Mouse (Mus musculus) embryo, embryonic 10 days (tissue): Measurements from ENCODE around the gene Ubl5.
"Not testable (repeated sequence)": the region's sequence is repeated elsewhere in the genome, so short reads cannot be mapped to it uniquely, and the experiment has no call there.

Experiments used
- DNase-seq: peaks from one replicate; pipeline ENCODE4 v3.0.0-alpha.2; 2015; ENCODE audit warnings: low spot score

The Ubl5 gene

GRCm38 (mm10) chr9:20642101-20642895 is at the start of gene Ubl5:
Gene Ubl5, plus strand, starts transcription at chr9:20642878.
- peak; percentile 99 for DNase-seq

GRCm38 (mm10) chr9:20601270-20601669 is 41.4 kb upstream of the Ubl5 start:
- DNase-seq = no peak

DNA sequence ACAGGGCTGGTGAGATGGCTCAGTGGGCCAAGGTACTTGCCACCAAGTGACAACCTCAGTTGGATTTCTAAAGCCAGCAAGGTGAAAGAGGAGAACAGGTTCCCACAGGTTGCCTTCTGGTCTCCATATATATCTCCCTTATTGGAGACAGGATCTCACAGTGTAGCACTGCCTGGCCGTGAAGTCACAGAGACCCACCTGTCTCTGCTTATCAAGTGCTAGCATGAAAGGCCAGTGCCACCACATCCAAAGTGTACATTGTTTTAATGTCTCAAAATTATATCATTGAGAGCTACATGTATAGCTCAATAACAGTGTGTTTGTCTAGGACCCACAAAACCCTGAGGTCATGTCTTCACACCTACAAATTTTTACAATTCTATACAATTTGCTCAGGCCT is 36.4 kb upstream of the Ubl5 start:
- DNase-seq = no peak

DNA sequence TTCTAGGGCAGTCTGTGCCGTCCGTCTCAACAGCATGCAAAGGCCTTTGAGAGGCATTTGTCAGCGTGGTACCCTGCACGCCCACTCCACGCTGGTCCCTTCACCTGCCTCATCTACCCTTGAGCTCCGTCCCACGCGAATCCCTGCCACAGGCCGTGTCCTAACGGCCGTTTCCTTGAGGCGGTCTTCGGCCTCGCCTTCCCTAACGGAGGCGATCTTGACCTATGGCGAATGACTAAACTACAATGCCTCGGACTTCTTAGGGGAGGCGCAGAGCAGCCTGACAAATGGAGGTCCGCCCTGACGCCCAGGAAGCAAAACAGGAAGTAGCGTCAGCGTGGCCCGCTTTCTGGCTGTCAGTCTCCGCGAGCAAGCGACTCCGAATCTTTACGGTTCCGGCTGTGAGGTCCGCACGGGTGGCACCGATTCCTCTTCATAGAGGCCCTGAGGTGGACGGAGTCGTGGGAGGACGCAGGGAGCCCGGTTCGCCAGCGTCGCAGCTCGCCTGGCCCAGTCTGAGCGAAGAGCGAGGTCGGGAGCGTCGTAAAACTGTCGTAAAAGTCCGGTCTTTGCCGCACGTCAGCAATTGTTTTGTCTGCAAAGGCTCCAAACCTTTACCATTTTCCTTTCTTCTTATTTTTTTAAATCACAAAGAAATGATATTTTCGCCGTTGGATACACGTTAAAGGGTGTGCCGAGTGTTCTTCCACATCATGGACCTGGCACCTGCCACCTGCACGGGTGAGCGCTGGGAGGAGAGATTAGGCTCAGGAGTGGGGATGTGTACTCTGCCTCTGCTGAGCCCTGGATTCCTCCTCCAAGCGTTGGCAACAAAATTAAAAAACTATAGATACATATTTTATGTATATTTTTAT is 35.3 kb upstream of the Ubl5 start:
- peak; percentile 96 for DNase-seq

GRCm38 (mm10) chr9:20609831-20610464 is 32.7 kb upstream of the Ubl5 start:
- DNase-seq = no peak

- no peak for DNase-seq
Observed at GRCm38 (mm10) chr9:20611976-20612375, 30.7 kb upstream of the Ubl5 start.

GRCm38 (mm10) chr9:20616685-20617084 is 26.0 kb upstream of the Ubl5 start:
- DNase-seq = no peak

GRCm38 (mm10) chr9:20631332-20631731 is 11.3 kb upstream of the Ubl5 start:
- no peak for DNase-seq

DNA sequence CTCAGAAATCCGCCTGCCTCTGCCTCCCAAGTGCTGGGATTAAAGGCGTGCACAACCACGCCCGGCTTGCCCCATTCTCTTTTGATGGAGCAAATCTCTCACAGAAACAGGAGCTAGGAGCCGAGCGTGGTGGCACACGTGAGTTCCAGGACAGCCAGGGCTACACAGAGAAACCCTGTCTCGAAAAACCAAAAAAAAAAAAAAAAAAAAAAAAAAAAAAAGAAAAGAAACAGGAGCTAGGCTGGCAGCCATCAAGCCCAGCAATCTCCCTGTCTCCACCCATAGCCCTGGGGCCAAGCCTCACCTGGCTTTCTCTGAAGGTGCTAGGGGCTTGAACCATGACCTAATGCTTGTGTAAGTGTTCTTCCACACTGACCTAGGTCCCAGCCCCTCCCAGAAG is 7.0 kb upstream of the Ubl5 start:
- not testable (repeated sequence) for DNase-seq

DNA sequence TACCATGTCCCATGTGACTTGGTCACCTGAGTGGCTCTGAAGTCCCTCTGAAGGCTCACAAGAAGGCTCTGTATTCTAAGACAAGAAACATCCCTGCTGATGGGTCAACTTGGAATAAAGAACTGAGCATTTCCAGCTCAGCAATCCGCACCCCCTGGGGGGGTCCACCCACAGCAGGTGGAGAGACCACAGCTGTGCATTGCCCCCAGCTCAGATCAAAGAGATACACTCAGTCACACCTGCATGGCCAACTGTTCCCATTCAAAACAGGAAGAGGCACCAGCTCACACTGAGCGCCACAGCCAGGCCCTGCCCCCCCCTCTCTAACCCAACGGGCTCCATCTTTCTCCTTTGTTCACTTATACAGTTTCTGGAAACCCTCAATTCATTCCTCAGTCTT is 6.4 kb upstream of the Ubl5 start:
- DNase-seq = no peak

DNA sequence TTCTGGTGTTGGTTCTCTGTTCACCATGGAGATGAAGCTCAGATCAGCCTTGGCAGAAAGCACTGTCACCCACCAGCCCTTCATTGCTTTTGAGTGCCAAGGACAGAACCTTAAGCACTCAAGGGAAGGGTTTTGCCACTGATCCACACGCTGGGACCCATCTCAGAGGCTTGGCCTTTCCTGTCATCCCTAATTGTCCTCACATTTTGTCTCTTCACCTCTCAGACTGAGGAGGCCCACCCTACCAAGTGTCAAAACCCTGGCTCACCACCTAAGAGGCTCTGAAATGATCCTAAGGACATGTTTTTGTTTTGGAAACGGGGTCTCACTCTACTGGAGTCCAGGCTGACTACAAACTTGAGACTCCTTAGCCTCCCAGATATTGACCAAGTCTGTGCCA is 5.9 kb upstream of the Ubl5 start:
- no peak for DNase-seq

GRCm38 (mm10) chr9:20638552-20638951 is 4.1 kb upstream of the Ubl5 start:
- no peak for DNase-seq

DNA sequence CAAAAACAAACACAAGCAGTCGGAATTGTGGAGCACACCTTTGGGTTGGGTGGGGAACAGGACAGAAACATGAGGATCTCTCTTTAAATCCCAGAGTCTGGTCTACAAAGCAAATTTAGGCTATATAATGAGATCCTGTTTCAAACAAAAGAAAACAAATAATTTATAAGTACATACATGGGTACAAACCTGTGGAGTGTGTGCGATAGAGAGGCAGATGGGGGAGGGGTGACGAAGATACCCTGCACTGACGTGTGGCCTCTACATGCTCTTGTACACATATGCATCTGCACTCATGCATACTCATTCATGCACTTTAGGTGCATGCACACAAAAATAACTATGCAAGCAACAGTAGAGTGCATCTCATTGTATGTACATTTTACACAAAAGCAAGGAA is 3.2 kb upstream of the Ubl5 start:
- no peak for DNase-seq

DNA sequence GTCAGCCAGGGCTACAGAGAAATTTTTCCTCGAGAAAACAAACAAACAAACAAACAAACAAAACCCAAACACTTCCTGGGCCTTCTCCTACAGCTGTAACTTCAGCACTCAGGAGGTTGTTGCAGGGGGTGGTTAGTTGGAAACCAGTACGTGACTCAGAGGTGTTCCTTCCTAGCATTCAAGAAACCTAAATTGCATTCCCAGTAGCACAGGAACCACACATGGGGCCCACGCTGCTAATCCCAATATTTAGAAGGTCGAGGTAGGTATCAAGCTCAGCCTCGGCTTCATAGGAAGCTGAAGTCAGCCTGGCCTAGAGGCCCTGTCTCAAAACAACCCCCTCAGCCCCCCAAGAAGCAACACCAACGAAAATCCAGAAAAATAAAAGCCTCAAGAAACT is 1.2 kb upstream of the Ubl5 start:
- no peak for DNase-seq

DNA sequence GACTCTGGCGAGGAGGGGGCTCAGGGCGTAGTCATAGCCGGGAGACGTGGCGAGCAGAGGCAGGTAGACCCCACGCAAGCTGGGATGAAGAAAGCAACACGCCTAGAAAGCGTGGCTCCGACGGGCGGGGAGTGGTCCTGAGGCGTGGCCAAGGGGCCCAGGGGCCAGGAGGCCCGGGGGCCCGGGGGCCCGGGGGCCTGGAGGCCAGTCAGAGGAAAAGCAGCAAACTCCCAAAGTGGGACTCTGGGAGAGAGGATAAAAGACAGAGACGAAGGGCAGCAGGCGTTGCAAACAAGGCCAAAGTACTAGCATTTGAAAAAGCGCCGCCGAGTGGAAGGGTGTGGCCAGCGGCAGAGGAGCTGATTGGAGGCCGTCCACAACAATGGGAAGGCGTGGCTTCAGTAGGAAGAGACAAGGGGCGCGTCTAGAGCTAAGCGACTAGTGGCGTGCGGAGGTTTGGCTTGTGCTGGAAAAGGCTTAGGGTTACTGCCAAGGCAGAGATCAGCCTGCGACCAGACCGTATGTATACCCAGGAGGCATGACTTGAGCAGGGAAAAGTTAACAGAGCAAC is 303 bp downstream of the Ubl5 start:
- DNase-seq = peak; percentile 97

- no peak for DNase-seq
Observed at GRCm38 (mm10) chr9:20643781-20644180, 1.1 kb downstream of the Ubl5 start.

DNA sequence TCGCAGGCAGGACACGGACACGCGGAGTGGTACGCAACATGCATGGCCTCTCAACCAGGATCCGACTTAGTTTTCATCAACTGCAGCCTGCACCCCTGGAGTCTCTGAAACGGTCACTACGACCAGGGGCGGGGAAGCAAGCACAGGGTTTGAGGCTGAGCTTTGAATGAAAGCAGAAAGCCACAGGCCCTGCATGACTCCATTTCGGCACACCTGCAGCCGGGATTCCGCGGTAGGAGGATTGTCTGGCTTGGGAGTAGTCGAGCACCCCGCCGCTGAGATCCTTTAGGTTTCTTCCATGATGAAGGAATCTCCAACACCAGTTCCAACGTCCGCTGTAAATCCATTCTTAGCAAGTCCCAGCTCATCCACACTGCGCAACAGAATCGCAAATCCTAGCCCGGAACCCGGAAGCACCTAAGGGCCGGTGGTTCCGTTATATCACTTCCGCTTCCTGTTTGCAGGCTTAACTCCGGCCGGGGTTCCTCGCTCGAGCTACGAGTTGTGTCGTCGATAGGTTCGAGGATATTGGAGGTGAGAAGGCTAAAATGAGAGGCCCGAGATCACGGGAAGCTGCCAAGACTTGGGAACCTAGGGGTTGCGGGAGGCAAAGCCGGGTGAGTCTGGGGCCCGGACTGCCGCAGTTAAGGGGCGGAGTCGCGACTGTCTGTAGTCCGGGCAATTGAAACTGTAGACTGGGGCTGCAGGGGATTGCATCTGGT is 1.8 kb downstream of the Ubl5 start, which contains the start of gene Fbxl12:
Gene Fbxl12, minus strand, starts transcription at position 408 of the 722 bp plus-strand sequence.
- DNase-seq = peak; percentile 92

- DNase-seq = peak; percentile 33
Observed at GRCm38 (mm10) chr9:20645121-20645520, 2.4 kb downstream of the Ubl5 start.

DNA sequence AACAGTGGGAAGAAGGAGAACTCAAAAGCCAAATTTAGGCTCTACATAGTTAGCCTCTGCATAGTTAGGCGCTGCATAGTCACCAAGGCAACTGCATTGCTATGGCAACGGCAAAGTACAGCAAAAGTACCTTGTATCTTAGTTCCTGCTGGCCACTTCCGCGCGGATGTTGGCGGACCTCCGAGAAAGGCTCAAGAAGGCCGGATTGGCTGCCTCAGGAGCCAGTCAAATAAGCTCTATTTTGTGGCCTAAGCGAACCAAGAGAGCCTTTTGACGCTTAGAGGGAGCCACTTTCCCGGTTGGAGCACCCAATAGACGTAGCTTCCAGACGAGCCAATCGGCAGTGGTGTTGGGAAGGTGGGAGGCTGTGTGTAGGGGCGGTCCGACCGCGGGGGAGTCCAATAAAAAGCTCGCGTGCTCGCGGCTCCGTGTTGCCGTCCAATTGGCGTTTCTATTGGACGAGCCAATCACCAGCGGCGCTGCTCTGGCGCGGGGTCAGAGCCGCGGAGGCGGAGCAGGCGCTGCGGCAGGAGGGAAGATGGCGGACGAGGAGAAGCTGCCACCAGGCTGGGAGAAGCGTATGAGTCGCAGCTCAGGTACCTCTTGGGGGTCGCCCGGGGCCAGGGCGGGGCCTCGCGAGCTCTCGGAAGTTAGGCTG is 9.1 kb downstream of the Ubl5 start, which contains the start of gene Pin1:
Gene Pin1, plus strand, starts transcription at position 494 of the 658 bp plus-strand sequence.
- peak; percentile 98 for DNase-seq

- peak; percentile 18 for DNase-seq
Observed at GRCm38 (mm10) chr9:20652260-20652658, 9.6 kb downstream of the Ubl5 start.

DNA sequence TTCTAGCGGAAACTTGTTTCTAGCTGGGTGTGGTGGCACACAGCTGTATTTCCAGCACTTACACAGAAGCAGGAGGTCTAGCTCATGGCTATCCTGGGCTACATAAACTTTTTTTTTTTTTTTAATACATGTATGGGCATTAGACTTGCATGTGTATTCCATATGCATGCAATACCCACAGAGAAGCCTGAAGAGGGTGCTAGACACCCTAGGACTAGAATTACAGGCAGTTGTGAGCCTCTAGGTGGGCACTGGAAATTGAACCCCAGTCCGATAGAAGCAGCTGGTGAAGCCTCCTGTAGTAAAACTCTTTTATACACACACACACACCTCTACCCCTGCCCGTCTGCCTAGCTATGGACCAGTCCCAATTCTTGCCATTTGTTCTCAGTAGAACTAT is 11.2 kb downstream of the Ubl5 start:
- no peak for DNase-seq
